Mouse (Mus musculus) kidney, embryonic 16.5 days (tissue): Measurements from ENCODE around the gene Pdzd7. TPM values are rescaled to one million over a fixed set of nuclear protein-coding genes. Genes with fewer than 3 reads are reported as not detected.

Experiments
- ATAC-seq: fragments of 200-750 bp; cut with Nextera tagmentation; 2 replicates; pipeline ENCODE4 v1.8.0; 2017; ENCODE audit warnings: moderate TSS enrichment; ENCODE audit not compliant: low FRiP score, low TSS enrichment
- H3K27ac ChIP-seq: fragments of 300-500 bp; sonication (generic); 2 replicates; pipeline ENCODE4 v1.5.1; 2014; ENCODE audit warnings: low read length
- H3K27me3 ChIP-seq: fragments of 300-500 bp; sonication (generic); 2 replicates; pipeline ENCODE4 v1.6.1; 2014; ENCODE audit warnings: low read length, control low read depth, mixed read lengths; ENCODE audit not compliant: insufficient read depth
- H3K36me3 ChIP-seq: fragments of 300-500 bp; sonication (generic); 2 replicates; pipeline ENCODE4 v1.6.1; 2014; ENCODE audit warnings: low read length, control low read depth, mixed read lengths; ENCODE audit not compliant: insufficient read depth
- H3K4me1 ChIP-seq: fragments of 300-500 bp; sonication (generic); 2 replicates; pipeline ENCODE4 v1.6.1; 2014; ENCODE audit warnings: low read length, control low read depth, mixed read lengths; ENCODE audit not compliant: insufficient read depth
- H3K4me2 ChIP-seq: fragments of 300-500 bp; sonication (generic); replicated peaks from 2 replicates; pipeline ENCODE4 v1.6.1; 2014; ENCODE audit warnings: low read depth, low read length
- H3K4me3 ChIP-seq: fragments of 300-500 bp; sonication (generic); 2 replicates; pipeline ENCODE4 v1.5.1; 2014; ENCODE audit warnings: mild to moderate bottlenecking, low read length
- H3K9ac ChIP-seq: fragments of 300-500 bp; sonication (generic); replicated peaks from 2 replicates; pipeline ENCODE4 v1.6.1; 2014; ENCODE audit warnings: low read length
- H3K9me3 ChIP-seq: fragments of 300-500 bp; sonication (generic); 2 replicates; pipeline ENCODE4 v1.6.1; 2016; ENCODE audit warnings: low read length, control low read depth
- WGBS: fragments of 180-500 bp; shearing (Covaris S2); extraction: QIAGEN DNeasy Blood & Tissue Kit; methylation state at CpG from one replicate; pipeline ENCODE4 v1.1.7; 2014; 5-methylcytosine and 5-hydroxymethylcytosine counted together
- polyA plus RNA-seq: library from polyadenylated mRNA; unstranded; fragments of >200 nt; fragmentation: Nextera tagmentation; extraction: Ambion mirVana; gene quantifications from 2 replicates; pipeline ENCODE4 v1.2.1, GENCODE M21; 2015

Gene Pdzd7
- polyA plus RNA-seq, 1 experiment from 2014 or later: 0.89 TPM

DNA sequence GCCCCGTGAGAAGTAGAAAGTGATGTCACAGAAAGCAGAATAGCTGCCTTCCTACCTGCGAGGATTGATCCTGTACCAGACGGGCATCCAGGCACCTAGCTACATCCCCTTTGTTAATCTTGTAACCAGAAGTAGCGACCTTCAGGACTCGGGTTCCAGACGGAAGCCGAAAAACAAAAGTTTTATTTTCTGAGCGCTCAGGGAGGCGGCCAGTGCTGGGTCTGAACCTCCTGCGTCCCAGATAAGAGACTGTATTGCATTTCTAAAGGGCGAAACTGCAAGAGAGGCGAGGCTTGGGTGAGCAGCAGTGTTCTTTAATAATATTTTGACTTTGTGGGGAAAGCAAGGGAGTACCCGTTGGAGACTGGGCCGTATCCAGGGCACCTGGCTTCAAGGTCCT, 13.3 kb upstream of the Pdzd7 start:
- peaks cover 23% of the 10 kb centered on the region for H3K4me1 ChIP-seq
- H3K27me3 ChIP-seq: peaks cover under 1% of the 10 kb centered on the region; the same call in 1 of the 2 replicates
- H3K4me3 ChIP-seq: peak overlapping the region; percentile 62
- no peaks in the 10 kb centered on the region for H3K36me3 ChIP-seq
- no peaks in the 10 kb centered on the region for H3K9me3 ChIP-seq
- ATAC-seq: peak; percentile 3; the same call in 1 of the 2 replicates
- 0% methylated on average over 14 of the region's 14 CpGs for WGBS
- H3K9ac ChIP-seq: peak overlapping the region; percentile 86
- H3K27ac ChIP-seq: peak overlapping the region; percentile 98
- peak overlapping the region; percentile 62 for H3K4me2 ChIP-seq

DNA sequence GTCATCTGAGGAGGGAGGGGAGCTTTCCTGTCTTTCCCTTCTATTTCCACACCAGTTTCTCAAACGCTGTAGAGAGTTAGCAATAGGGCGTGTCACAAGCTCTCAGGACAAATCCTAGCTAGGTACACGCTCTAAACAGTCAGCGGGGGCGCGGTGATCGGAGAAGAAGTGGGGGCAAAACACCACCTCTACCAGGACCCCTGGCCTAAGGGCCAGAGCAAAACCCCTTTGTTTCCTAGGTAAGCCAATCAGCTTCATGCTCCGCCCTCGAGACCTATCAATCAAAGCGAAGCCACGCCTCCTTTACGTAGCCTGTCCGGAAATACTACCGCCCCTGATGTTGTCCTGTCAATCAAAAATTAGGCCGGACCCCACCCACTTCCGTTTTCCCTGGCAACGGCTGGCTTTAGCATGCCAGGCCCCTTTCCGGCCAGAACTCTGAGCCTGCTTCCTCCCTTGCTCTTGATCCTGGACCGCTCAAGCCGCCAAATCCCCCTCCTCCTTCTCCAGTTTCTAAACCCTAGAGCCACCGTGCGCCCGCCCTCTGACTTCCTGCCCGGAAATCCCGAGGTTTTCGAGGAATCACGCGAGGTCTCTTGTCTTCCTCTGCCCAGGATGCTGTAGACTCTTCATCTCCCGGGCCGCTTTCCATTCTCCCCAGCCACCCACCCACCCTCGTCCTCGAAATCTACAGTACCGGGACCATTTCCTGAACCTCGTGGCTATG, 12.8 kb upstream of the Pdzd7 start:
- Histone ChIP-seq H3K27ac (peak overlapping the region; percentile 98), H3K4me3 (peak overlapping the region; percentile 62), H3K9me3 (no peaks in the 10 kb centered on the region), H3K36me3 (0 out of 2 replicates have a peak, but pooled peaks cover 2% of the 10 kb centered on the region), H3K4me1 (peaks cover 23% of the 10 kb centered on the region), H3K4me2 (peak overlapping the region; percentile 62), H3K9ac (peak overlapping the region; percentile 86), H3K27me3 (no peaks in the 10 kb centered on the region)
- under 1% methylated on average over 34 of the region's 34 CpGs for WGBS
- peak; percentile 93 for ATAC-seq

DNA sequence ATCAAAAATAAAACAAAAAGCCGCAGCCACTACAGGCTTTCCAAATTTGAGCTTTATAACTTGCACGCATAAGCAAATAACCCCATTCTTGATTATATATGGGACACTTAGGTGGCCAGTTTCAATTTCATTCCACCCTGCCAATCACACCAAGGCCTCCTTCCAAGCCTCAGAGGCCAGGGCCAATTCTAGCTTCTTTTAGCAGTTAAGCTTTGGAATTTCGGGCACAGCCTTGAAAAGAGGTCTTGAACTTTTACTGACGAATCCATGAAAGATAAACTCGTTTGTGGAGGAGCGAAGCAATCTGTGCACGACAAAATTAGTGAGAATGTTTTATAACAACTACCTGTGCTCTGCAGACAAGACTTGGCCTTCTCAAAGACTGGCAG, 12.2 kb upstream of the Pdzd7 start:
- Histone ChIP-seq H3K9ac (peak overlapping the region; percentile 85), H3K27me3 (no peaks in the 10 kb centered on the region), H3K4me2 (peak overlapping the region; percentile 62), H3K36me3 (peaks cover 4% of the 10 kb centered on the region; the same call in 1 of the 2 replicates), H3K4me1 (peaks cover 29% of the 10 kb centered on the region), H3K4me3 (peak overlapping the region; percentile 62), H3K27ac (peak overlapping the region; percentile 98), H3K9me3 (no peaks in the 10 kb centered on the region)
- 31% methylated on average over 7 of the region's 7 CpGs for WGBS
- no peak for ATAC-seq

DNA sequence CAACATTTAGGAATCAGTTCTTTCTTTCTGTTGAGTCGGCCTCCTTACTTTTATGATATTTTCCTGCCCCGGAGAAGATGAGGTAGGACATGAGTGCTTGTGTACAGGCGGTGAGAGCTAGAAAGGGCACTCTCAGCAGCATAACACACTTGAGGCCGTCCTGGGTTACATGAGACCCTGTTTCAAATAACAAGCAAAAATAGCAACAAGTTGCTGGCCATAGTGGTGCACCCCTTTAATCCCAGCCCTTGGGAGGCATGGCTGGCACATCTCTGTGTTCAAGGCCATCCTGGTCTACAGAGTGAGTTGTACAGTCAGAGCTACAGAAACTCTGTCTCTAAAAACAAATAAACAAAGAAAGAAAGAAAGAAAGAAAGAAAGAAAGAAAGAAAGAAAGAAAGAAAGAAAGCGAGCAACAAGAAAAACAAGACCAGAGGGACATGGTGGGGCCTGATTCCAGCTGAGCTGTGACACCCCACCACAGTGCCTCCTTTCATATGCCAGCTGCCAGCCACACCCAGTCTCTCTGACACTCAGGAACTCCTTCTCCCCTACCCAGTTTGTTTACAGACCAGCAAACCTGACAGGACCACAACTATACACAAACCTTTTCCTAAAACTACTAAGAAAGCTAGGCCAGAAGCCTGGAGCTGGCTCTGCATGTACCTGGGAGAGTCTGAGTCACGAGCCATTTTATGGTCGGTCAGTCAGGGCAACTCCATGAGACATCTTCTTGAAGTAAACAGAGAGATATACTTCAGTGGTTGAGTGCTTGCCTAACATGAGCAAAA, 11.6 kb upstream of the Pdzd7 start:
- 62% methylated on average over 7 of the region's 7 CpGs for WGBS

DNA sequence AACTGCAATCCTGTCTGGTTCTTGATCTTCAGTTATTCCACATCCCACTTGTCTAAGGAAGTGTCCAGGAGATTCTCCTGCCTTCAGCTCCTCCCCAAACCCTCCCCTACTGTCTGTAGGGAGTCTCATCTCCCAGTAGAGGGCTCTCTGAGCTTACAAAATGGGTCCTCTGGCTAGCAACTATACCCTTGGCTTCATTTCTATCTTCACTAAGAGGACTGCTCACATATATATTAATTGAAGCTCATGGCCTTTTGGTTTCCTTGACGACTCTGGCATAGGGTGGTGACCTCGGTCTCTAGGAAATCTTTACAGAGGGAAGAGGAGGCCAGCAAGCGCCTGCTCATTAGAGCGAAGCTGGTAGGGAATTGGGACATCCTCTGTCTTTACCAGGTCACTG, 10.8 kb upstream of the Pdzd7 start:
- 34% methylated on average over 4 of the region's 4 CpGs for WGBS
- Histone ChIP-seq H3K27me3 (no peaks in the 10 kb centered on the region), H3K36me3 (peaks cover 8% of the 10 kb centered on the region; the same call in 1 of the 2 replicates), H3K4me3 (no peak overlapping the region), H3K4me1 (peaks cover 29% of the 10 kb centered on the region), H3K9me3 (no peaks in the 10 kb centered on the region), H3K4me2 (no peak overlapping the region), H3K9ac (no peak overlapping the region; the same call in 1 of the 2 replicates), H3K27ac (peak overlapping the region; percentile 51)
- ATAC-seq: 0 out of 2 replicates have a peak, but pooled peaks have one; percentile 29

More for the DNA sequence above, 11.6 kb upstream of the Pdzd7 start:
- Histone ChIP-seq H3K9me3 (no peaks in the 10 kb centered on the region), H3K36me3 (peaks cover 8% of the 10 kb centered on the region; the same call in 1 of the 2 replicates), H3K9ac (peak overlapping the region; percentile 85), H3K4me2 (peak overlapping the region; percentile 62), H3K27ac (peak overlapping the region; percentile 98), H3K4me3 (peak overlapping the region; percentile 62), H3K27me3 (no peaks in the 10 kb centered on the region), H3K4me1 (peaks cover 29% of the 10 kb centered on the region)
- ATAC-seq: no peak

DNA sequence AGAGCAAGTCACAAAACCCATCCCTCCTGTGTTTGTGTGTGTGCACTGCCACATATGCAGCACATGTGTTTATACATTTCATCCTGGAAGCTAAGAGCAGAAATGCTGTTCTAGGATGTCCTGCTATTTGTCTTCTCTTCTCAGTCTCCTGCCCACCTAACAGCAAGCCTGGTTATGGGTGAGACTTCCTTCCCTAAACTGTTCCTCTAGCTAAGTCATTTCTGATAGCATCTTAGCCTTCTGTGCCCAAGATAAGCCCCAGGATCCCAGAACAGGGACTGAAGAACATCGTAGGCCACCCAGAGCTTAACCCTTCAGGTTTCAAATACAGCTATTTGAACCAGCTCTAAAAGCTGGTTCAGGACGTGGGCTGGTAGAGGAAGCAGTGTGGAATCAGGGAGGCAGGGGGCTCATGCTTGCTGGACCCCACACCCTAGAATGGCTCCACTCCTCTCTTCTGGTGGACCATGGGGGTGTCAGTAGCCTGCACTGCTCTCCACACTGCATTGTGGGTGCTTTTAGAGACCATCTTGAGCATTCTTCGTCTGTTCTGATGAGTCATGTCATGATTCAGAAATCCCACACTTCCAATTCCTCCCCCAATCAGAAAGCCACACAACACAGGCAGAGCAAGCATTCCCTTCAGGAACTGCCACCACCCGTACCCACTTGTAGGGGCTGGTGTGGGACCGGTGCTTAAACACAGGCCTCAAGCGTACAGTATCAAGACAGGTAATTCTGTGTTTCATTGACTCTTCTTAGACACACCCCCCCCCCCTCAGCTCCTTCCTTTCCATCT, 9.6 kb upstream of the Pdzd7 start:
- 82% methylated on average over 6 of the region's 6 CpGs for WGBS
- no peak overlapping the region for H3K27ac ChIP-seq
- H3K36me3 ChIP-seq: peaks cover 13% of the 10 kb centered on the region

DNA sequence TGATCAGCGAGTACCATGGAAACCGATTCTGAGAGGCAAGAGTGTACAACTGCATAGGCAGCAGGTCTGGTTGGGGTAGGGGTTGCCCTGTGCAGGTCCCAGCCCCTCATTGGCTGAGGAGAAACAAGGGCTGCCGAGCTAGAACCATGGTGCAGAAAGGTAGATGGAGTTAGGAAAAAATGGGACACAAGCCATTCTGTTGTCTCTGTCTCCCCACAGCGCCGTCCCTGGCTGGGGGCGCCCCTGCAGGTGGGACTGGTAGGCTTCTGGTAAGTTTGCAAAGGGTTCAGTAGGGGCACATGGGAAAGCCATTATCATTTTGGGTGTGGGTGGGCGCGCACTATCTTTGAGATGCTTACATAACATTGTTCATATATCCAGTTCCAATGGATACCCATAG, 7.9 kb upstream of the Pdzd7 start:
- Histone ChIP-seq H3K27ac (no peak overlapping the region), H3K4me3 (no peak overlapping the region), H3K36me3 (peaks cover 13% of the 10 kb centered on the region), H3K9ac (no peak overlapping the region), H3K4me1 (peaks cover 26% of the 10 kb centered on the region), H3K4me2 (no peak overlapping the region), H3K27me3 (no peaks in the 10 kb centered on the region), H3K9me3 (no peaks in the 10 kb centered on the region)
- 81% methylated on average over 8 of the region's 8 CpGs for WGBS
- ATAC-seq: no peak

More for the DNA sequence above, 9.6 kb upstream of the Pdzd7 start:
- Histone ChIP-seq H3K4me2 (no peak overlapping the region), H3K4me3 (no peak overlapping the region), H3K4me1 (peaks cover 29% of the 10 kb centered on the region), H3K9me3 (no peaks in the 10 kb centered on the region), H3K27me3 (no peaks in the 10 kb centered on the region), H3K9ac (no peak overlapping the region)
- no peak for ATAC-seq

DNA sequence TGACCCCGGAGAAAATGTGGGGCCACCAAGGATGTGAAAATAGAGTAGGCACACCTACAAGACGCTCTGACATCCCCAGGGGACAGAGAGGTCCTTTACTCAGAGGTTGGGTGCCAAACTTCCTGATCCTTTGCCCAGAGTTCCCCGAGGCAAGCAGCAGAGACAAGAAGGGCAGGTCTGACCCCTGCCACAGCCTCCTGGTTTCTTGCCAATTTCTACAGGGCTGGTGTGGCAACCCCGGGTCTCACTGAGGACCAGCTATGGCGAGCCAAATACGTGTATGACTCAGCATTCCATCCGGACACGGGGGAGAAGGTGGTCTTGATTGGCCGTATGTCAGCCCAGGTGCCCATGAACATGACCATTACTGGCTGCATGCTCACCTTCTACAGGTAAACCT, 4.0 kb upstream of the Pdzd7 start:
- no peak overlapping the region for H3K27ac ChIP-seq
- peaks cover 11% of the 10 kb centered on the region; the same call in 1 of the 2 replicates for H3K27me3 ChIP-seq
- ATAC-seq: no peak
- no peak overlapping the region for H3K4me3 ChIP-seq
- H3K4me1 ChIP-seq: peaks cover 36% of the 10 kb centered on the region
- 71% methylated on average over 9 of the region's 9 CpGs for WGBS
- peaks cover 13% of the 10 kb centered on the region for H3K36me3 ChIP-seq
- no peak overlapping the region for H3K9ac ChIP-seq
- H3K9me3 ChIP-seq: no peaks in the 10 kb centered on the region
- no peak overlapping the region for H3K4me2 ChIP-seq

DNA sequence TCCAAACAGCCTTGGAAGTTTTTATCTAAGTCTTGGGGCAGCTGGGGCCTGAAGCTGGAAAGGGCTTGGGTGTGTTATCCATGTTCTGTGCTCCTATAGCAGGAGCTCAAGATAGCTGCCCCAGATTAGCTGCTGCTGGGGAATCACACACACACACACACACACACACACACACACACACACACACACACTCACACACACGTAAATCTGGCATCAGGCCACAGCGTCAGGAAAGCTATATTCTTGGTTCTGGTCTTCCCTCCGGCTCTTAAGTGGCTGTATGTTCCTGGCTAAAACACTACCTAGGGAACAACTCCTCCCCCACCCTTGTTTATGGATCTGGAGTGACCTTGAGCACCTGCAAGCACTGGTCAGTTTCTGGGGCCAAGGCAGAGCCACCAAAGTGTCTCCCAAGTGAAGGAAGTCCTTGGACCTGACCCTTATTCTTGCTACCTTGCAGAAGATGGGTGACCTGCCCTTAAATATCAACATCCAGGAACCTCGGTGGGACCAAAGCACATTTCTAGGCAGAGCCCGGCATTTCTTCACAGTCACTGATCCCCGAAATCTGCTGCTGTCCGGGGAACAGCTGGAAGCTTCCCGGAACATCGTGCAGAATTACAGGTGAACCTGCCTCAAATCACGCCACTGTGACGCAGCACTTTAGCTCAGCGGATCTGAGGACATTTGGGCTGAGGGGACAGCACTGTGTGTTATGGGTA, 3.3 kb upstream of the Pdzd7 start:
- Histone ChIP-seq H3K9ac (peak overlapping the region; percentile 66), H3K27ac (peak overlapping the region; percentile 91), H3K4me1 (peaks cover 39% of the 10 kb centered on the region), H3K4me3 (peak overlapping the region; percentile 54), H3K4me2 (peak overlapping the region; percentile 78), H3K36me3 (peaks cover 13% of the 10 kb centered on the region), H3K27me3 (peaks cover 15% of the 10 kb centered on the region; the same call in 1 of the 2 replicates), H3K9me3 (no peaks in the 10 kb centered on the region)
- WGBS: 73% methylated on average over 12 of the region's 12 CpGs
- ATAC-seq: no peak
